In genomic region chr4:40160591-40161434, GRCm38 (mm10) we compare ENCODE assay signal across 23 mouse cellular contexts. TPM values are rescaled to one million over a fixed set of nuclear protein-coding genes. Genes with fewer than 3 reads are reported as not detected.
A peak's percentile ranks its signal among the peaks of the same experiment; 100 is the strongest.
DNase-seq lines count a peak whose midpoint lies in the region; ATAC-seq and TF ChIP-seq lines count a peak whose summit lies in the region.
"Had no signal": no experiment of that assay in that cellular context is flagged by ENCODE, and none has a peak within 500 bp of the region (broad histone marks: within the 10 kb centered on the region; RNA-seq: fewer than 3 reads in every experiment).

No protein-coding gene starts in this region.

- no peaks in the 10 kb centered on the region for H3K9me3 ChIP-seq in midbrain, embryonic 15.5 days
- peaks cover 7% of the 10 kb centered on the region for H3K9me3 ChIP-seq in midbrain, embryonic 10.5 days (replicated peaks)
- H3K9me3 ChIP-seq: forebrain, embryonic 15.5 days; limb, embryonic 10.5 days; neural tube, embryonic 15.5 days had no signal

- TF ChIP-seq POLR2A in kidney, adult 2 months (IDR thresholded peaks at IDR 0.05; ENCODE audit: low read depth, low read length), result no peak

- no peak overlapping the region for H3K27ac ChIP-seq in kidney, adult 2 months (ENCODE audit: insufficient read depth, low read depth, low read length)
- H3K27ac ChIP-seq in midbrain, embryonic 15.5 days, result no peak overlapping the region
- H3K27ac ChIP-seq in midbrain, embryonic 10.5 days (replicated peaks), result no peak overlapping the region
- H3K27ac ChIP-seq: forebrain, embryonic 15.5 days; hindbrain, embryonic 12.5 days; limb, embryonic 10.5 days; neural tube, embryonic 15.5 days had no signal

- peak; percentile 10 for DNase-seq in CD4-positive, CD25-positive, alpha-beta regulatory T cell, adult 2 months (ENCODE audit: low read depth, low spot score)
- peak; percentile 52 for DNase-seq in kidney, adult 2 months
- no peak for DNase-seq in kidney, adult 11 months
- DNase-seq in midbrain, embryonic 10.5 days (ENCODE audit: low spot score), result no peak
- DNase-seq in splenic B cell, adult 2 months (ENCODE audit: low read depth, low spot score), result peak; percentile 2
- DNase-seq in right cerebral cortex, adult 2 months (ENCODE audit: low spot score in 2 of 2), result no peak
- DNase-seq: adrenal gland, postnatal 14 days; cerebellum, adult 2 months; cerebellum, postnatal 36 days; gastrocnemius, postnatal 14 days; kidney, postnatal 4 days; liver; lung, adult 2 months; lung, postnatal 4 days; right cerebral cortex, adult 18-20 months; thymus, postnatal 36 days had no signal

- no peak overlapping the region for H3K4me3 ChIP-seq in kidney, adult 2 months (ENCODE audit: insufficient read depth, low read depth, low read length)
- no peak overlapping the region for H3K4me3 ChIP-seq in midbrain, embryonic 15.5 days
- no peak overlapping the region for H3K4me3 ChIP-seq in midbrain, embryonic 10.5 days
- H3K4me3 ChIP-seq: forebrain, embryonic 15.5 days; hindbrain, embryonic 12.5 days; limb, embryonic 10.5 days; neural tube, embryonic 15.5 days had no signal

- ATAC-seq in CD4-positive, CD25-positive, alpha-beta regulatory T cell, adult 4 months, result no peak
- ATAC-seq in midbrain, embryonic 15.5 days (replicated peaks), result 0 out of 2 replicates have a peak, but pooled peaks have one; percentile 48
- ATAC-seq: forebrain, embryonic 15.5 days; inflammation-experienced regulatory T-cells, adult 6 months had no signal

- H3K36me3 ChIP-seq in kidney, adult 2 months (ENCODE audit: control insufficient read depth, insufficient read depth, low read length), result peaks cover 2% of the 10 kb centered on the region; the same call in 1 of the 2 replicates
- H3K36me3 ChIP-seq in midbrain, embryonic 15.5 days (replicated peaks), result peaks cover 4% of the 10 kb centered on the region; the same call in 1 of the 2 replicates
- H3K36me3 ChIP-seq in midbrain, embryonic 10.5 days, result peaks cover 27% of the 10 kb centered on the region
- peaks cover under 1% of the 10 kb centered on the region; the same call in 1 of the 2 replicates for H3K36me3 ChIP-seq in splenic B cell, adult 2 months (ENCODE audit: control insufficient read depth, insufficient read depth, low read length, poor library complexity, severe bottlenecking)

- H3K9ac ChIP-seq in midbrain, embryonic 15.5 days, result no peak overlapping the region
- H3K9ac ChIP-seq: forebrain, embryonic 15.5 days; hindbrain, embryonic 12.5 days; neural tube, embryonic 15.5 days had no signal

- no peaks in the 10 kb centered on the region for H3K27me3 ChIP-seq in kidney, adult 2 months (replicated peaks; ENCODE audit: control insufficient read depth, insufficient read depth, low read length)
- no peaks in the 10 kb centered on the region for H3K27me3 ChIP-seq in midbrain, embryonic 15.5 days (replicated peaks)
- no peaks in the 10 kb centered on the region for H3K27me3 ChIP-seq in midbrain, embryonic 10.5 days (ENCODE audit: low read depth, poor library complexity, severe bottlenecking)
- no peaks in the 10 kb centered on the region for H3K27me3 ChIP-seq in splenic B cell, adult 2 months (ENCODE audit: control insufficient read depth, insufficient read depth, low read length, poor library complexity, severe bottlenecking)
- H3K27me3 ChIP-seq: forebrain, embryonic 15.5 days; hindbrain, embryonic 12.5 days; neural tube, embryonic 15.5 days had no signal

- WGBS in kidney, adult 2 months, result 81% methylated on average over 8 of the region's 8 CpGs
- WGBS in midbrain, embryonic 15.5 days, result 96% methylated on average over 8 of the region's 8 CpGs
- 93% methylated on average over 8 of the region's 8 CpGs for WGBS in midbrain, embryonic 10.5 days

- peaks cover 27% of the 10 kb centered on the region for H3K4me1 ChIP-seq in kidney, adult 2 months (ENCODE audit: control insufficient read depth, insufficient read depth, low read length)
- H3K4me1 ChIP-seq in midbrain, embryonic 15.5 days, result no peaks in the 10 kb centered on the region; the same call in 1 of the 2 replicates
- peaks cover 13% of the 10 kb centered on the region for H3K4me1 ChIP-seq in midbrain, embryonic 10.5 days
- H3K4me1 ChIP-seq: forebrain, embryonic 15.5 days; limb, embryonic 10.5 days; neural tube, embryonic 15.5 days had no signal

- TF ChIP-seq CTCF in kidney, adult 2 months (conservative IDR thresholded peaks at IDR 0.05; ENCODE audit: insufficient read depth, insufficient read length, low read depth, low read length), result peak; percentile 16; the same call in 1 of the 2 replicates

- no peak overlapping the region for H3K4me2 ChIP-seq in midbrain, embryonic 15.5 days
- H3K4me2 ChIP-seq: forebrain, embryonic 15.5 days; hindbrain, embryonic 12.5 days; neural tube, embryonic 15.5 days had no signal

RNA-seq across cellular contexts. Expression of gene Aco1, which starts 17.9 kb away (rescaled TPM):
- polyA plus RNA-seq in CD4-positive, CD25-positive, alpha-beta regulatory T cell, adult 4 months (2017; shearing (Covaris generic)), result 10 to 100 TPM; 18.8 to 30.0 TPM
- polyA plus RNA-seq in kidney, adult 2 months (2012; rRNA removed), result 179 and 182 TPM in 2 replicates
- polyA plus RNA-seq in midbrain, embryonic 15.5 days (2015; fragmentation: Nextera tagmentation; extraction: Ambion mirVana), result 44.0 and 45.1 TPM in 2 replicates
- 58.0 and 59.7 TPM in 2 replicates for polyA plus RNA-seq in midbrain, embryonic 10.5 days (2016; fragmentation: Nextera tagmentation; extraction: Ambion mirVana)

Comparison
In these comparisons a context has a peak if more than half of its experiments do, and no peak if none do; other contexts are left out.
1. DNase-seq: peak in CD4-positive, CD25-positive, alpha-beta regulatory T cell, adult 2 months (single experiment), kidney, adult 2 months (single experiment) and splenic B cell, adult 2 months (single experiment); none in kidney, adult 11 months (single experiment), midbrain, embryonic 10.5 days (single experiment) and right cerebral cortex, adult 2 months (0 of 2).